Mouse (Mus musculus): Measurements from ENCODE around the gene Hprt.

DNA sequence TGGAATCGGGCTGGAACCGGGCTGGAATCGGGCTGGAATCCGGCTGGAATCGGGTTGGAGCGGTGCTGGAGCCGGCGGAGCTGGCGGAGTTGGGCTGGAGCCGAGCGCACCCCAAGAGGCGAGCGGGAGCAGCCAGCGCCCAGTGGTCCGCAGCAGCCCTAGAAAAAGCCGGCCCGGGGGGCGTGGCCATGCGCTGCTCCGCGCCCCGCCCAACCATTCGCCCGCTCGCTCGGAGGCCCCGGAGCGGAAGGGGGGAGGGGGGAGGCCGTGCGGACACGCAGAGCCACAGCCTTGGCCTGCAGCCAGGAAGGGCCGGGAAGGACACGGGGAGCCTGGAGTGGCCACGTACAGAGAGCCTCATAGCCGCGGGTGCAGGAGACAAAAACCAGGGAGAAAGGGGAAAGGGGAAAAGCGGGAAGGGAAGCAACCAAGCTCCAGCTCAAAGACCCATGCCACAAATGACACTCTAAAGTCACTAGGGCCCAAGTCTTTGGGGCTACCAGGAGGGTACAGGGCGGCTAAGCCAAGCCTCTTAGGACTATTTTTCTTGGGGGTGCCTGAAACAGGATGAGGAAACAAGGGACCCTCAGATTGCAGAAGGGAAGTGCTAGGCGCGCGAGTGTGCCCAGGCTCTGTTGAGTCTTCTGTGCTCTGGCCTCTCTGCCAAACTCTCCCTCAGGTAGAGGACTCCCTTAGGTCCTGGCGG lies 69.3 kb downstream of the Hprt start:
- TF ChIP-seq CTCF (conservative IDR thresholded peaks at IDR 0.05; ENCODE audit: low read length) = no peak
- no peak for TF ChIP-seq NANOG (IDR thresholded peaks at IDR 0.05; ENCODE audit: borderline replicate concordance, low read length)
